In genomic region chr12:84864801-84865200, GRCm38 (mm10) we compare ENCODE assay signal across 12 mouse cellular contexts.
A peak's percentile ranks its signal among the peaks of the same experiment; 100 is the strongest.
DNase-seq lines count a peak whose midpoint lies in the region.
"Had no signal": no experiment of that assay in that cellular context is flagged by ENCODE, and none has a peak within 500 bp of the region (broad histone marks: within the 10 kb centered on the region; RNA-seq: fewer than 3 reads in every experiment).

No protein-coding gene starts in this region.

- peak; percentile 62 for DNase-seq in lung, postnatal 10 days
- DNase-seq in lung, postnatal 25 days (ENCODE audit: low spot score), result no peak
- DNase-seq in 416B (ENCODE audit: low read depth), result peak; percentile 70
- DNase-seq in Muller cell, postnatal 12 days (ENCODE audit: inconsistent ontology term), result peak; percentile 40
- DNase-seq in brain, adult 2 months (ENCODE audit: low read depth, low spot score), result peak; percentile 43
- no peak for DNase-seq in cerebellum, postnatal 4 days (ENCODE audit: low spot score in 2 of 2)
- no peak for DNase-seq in kidney, postnatal 14 days
- DNase-seq: cerebellum, adult 9-10 months; gastrocnemius, postnatal 36 days; heart, postnatal 4 days; layer of hippocampus, postnatal 36 days; thymus, postnatal 25 days had no signal

Comparison
In these comparisons a context has a peak if more than half of its experiments do, and no peak if none do; other contexts are left out.
1. DNase-seq: peak in lung, postnatal 10 days (single experiment), 416B (single experiment), Muller cell, postnatal 12 days (single experiment) and brain, adult 2 months (single experiment); none in lung, postnatal 25 days (single experiment), cerebellum, postnatal 4 days (0 of 2) and kidney, postnatal 14 days (single experiment).